Mouse (Mus musculus) embryo, embryonic 11.5 days (tissue): ENCODE measurements at regions not wholly inside any gene's neighbourhood (a gene's known extent, or its start where the extent isn't known, plus 50 kb on each side); places are given as distances from the start of the nearest gene placed in this dataset.

Experiments used
- DNase-seq: peaks from one replicate; pipeline ENCODE4 v3.0.0-alpha.2; 2012; ENCODE audit warnings: low read depth, low spot score

DNA sequence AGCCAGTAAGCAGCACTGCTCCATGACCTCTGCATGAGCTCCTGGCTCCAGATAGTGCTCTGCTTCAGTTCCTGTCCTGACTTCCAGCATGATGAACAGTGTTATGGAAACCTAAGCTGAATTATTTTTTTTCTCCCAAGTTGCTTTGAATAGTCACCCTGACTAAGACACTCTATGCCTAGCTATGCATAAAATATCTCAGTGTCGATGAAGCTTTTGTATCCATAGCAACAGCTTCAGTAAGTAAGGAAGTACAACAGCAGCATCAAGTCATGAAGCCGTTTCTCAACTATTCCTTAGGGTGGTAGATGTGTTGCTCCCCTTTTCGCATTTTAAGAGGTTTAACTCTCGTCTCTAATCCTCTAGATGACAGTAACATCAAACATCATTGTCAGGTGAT is 228.4 kb upstream of the Gpc5 start:
- DNase-seq: no peak

DNA sequence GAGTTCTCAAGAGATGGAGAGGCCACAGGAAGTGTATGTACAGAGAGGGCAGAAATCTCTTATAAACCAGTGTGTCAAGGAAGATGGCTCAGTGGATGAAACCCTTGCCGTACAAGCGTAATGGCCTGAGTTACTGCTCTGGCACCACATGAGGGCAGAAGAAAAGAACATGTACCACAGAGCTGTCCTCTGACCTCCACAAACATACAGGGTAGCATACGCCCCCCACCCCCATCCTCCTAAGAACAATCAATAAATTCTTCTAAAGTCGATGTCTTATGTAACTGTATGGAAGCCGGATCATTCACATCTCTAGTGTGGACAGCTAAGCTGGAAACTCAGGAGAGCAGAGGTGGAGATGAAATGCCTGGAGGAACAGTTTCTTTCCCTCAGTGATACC is 227.9 kb upstream of the Gpc5 start:
- DNase-seq: no peak

DNA sequence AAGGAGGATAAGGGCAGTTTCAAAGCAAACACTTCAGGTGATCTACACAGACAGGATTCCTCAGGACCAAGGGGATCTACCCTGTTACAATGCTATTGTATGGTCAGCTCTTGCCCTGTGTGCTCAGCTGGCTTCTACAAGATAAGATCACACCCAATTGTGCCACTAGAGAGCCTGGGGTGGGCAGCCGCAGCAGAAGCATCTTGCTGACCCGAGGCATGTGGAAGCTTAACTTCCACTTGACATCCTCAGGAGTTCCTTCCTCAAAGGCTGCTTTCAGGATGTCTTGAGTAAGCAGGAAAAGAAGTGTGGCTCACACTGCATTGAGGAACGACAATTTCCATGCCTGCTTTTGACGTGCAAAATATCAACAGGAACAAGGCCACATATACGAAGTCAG is 222.8 kb upstream of the Gpc5 start:
- no peak for DNase-seq

DNA sequence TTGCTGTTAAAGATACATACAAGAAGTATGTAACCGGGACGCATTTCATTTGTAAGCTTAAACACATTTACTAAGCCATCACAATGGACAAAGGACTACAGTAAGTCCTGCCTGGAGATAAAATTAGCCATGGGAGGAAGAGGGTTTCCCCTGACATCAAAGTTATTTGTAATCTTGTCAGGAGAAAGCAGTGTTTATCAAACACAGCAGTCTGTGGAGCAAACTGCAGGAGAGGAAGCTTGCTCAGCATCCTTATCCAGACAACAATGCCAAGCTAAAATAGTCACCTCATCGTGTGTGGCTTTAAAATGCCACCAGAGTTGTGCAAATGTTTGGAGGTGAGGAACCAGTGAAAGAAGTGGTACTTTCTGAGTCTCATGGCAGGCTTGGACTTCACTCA is 216.9 kb upstream of the Gpc5 start:
- DNase-seq: no peak

DNA sequence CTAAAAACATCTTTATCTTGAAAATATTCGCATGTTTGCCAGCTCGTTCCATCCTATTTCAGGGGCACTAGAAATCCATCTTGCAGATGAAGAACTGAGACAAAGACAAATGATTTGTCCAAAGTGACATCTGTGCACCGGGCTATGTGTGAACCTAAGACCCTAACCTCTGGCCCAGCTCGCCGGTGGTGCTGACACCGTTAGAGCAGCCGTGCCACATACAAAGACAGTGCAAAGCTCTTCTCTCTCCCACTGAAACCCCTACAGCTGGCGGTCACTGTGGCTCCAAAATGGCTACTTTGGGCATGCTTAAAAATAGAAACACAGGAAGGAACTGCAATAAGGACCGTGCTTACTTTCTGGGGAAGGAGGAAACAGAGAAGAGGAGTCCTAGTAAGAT is 215.6 kb upstream of the Gpc5 start:
- no peak for DNase-seq

DNA sequence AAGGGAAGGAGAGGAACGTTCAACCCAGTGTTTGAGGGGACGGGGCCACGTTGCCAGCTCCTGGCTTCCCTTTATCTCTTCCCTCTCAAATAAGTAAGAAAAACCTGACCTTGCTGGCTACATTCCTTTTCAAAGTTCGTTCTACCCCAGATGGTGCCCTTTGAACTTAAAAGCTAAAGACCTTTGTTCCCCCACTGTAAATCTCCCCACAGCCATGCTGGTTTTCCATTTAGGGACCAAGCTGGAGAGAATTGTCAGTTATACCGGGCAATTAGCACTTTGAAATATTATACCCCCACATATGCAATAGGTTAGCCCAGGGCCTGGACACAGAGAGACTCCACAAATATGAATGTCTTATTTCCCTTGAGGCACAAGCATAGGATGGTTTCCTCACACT is 214.5 kb upstream of the Gpc5 start:
- DNase-seq: no peak

DNA sequence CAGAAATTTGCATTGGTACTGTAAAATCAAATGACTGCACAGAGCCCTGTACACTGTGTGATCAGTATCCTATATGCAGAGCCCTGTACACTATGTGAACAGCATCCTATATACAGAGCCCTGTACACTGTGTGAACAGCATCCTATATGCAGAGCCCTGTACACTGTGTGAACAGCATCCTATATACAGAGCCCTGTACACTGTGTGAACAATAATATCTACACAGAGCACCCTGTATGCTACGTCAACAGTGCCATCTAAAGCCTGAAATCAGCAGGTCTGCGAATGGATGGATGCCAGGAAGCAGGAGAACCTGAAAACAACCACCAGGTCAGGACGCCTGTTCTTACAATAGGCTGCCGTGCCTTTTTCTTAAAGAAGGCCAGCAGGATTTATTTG is 211.7 kb upstream of the Gpc5 start:
- DNase-seq: no peak

DNA sequence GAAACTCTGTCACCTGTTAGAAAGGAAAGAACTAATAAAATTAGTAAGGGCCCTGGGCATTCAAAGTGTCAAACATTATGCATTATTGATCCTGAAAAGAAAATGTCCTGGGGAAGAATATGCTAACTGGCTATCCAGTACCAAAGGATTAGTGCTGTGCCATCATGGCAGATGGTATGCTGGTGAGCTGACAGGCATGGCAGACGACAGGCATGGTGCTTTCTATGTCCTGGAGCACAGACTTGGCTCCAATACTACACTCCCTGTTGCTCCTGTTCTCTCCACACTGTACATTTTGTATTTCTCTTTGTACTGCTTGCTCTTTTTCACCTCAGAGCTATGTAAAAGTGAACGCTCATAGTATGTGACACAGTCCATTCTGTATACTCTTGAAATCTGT is 187.9 kb upstream of the Gpc5 start:
- no peak for DNase-seq

DNA sequence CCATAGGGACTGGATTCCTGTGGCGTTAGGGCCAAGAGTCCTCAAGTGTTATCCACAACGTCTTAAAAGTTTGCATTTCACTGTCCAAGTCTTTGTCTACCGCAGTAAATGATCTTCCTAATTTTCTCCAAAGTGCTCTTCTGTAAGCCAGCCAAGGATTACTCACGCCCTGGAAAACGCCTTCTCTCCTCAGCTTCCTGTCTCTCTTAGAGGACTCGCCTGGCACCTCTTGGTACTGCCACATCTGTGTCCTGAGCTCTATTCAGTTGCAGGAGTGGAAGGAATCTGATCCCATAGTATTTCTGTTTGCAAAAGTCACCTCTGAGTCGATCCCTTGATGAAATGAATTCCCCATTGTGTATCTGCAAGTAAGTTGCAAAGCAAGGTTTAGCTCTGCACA is 179.7 kb upstream of the Gpc5 start:
- DNase-seq: no peak

DNA sequence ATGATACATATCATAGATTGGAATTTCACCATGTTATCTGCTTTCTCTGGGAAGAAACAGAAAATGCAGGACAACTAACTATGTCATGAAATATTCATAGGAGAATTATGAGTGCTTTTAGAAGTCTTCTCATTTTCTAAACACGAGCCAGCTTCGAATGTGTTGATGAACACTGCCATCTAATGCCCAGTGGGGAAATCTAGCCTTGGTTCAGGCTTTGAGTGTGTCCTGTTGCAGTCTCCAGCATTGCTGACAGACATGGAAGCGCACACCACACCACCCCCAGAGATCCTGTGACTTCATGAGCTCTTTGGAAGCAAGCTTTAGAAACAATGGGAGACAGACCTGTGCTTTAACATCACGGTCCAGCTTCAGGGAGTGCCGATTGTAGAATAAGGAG is 178.8 kb upstream of the Gpc5 start:
- DNase-seq: peak; percentile 35

DNA sequence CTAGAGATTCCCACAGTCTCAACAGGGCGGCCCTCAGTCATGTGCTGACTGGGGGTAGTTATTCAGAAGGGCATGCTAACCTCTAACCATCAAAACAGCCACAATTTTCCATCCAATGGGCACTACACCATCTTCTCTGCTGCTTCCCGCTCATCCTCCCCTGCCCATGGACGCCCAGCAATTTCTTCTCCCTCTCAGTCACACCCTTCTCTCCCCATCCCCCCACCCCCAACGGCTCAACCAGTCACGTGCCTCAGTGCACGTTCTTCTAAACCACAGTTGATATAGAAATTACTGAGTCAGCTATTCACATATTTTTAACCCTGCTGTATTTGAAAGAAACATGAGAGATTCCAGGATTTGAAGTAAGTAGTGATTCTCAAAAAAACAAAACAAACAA is 146.3 kb upstream of the Gpc5 start:
- no peak for DNase-seq

DNA sequence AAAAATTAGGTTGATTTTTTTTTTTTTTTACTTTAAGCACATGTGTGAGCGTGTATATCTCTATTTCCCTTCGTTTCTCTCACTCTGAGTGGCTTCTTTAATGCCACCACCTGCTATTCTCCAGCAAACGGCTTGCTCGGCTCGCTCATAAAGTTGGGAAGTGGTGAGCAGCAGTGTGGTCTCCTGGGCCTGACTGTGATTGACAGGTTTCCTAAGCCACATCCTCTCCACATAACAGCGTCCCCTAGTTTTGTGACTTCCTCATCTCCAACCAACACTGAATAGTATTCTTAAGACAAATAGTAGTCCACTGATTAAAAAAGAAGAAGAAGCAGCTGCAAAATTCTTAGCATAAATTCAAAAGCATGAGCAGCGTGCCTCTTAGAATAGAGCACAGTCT is 145.7 kb upstream of the Gpc5 start:
- DNase-seq: no peak

DNA sequence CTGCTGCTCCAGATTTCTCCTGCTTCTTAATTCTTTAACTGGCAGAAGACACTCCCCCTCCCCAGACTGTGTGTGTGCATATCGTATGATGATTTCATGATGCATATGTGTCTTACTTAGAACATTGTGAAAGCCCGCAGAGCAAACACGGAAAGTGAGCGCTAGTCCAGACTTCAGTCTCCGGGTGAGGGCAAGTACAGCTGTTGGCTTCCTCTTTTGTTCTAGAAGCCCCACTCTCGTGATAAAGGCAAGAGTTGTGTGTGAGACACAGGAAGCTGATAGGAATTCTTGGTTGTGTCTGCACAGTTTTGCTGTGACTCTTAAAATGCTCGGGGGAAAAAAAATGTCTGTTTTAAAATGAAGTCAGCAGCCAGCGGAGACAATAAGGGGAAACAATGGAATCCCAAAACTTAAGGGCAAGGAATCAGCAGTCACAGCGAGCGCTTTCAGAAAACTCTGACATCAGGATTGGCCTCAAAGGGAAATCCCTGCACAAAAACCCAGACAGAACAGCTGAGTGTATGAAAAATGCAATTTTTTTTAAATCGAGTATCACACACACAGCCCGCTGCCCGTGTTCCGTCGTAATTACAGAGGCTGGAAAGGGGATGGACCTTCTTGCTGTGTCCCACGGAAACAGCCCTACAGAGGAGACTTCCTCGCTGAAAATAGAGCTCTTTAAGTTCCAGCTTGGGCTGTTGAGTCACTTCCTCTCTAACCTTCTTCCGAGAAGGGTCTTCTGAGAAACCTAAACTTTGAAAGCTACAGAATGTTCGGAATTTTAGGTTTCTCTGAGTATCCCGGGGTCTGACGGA is 143.5 kb upstream of the Gpc5 start:
- no peak for DNase-seq

DNA sequence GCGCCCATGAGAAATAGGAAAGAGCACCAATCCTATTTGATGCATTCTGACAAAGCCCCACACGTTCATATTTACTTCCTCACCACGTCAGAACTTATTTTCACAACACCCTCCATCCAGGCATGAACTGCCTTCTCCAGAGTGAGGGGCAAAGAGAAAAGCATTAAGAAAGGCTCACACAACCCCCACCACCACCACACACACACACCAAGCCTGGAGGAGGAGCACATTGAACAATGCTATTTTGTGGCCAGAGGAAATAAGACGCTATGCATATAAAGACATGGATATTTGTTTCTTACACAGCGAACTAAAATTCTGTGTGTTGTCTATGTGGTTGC is 142.9 kb upstream of the Gpc5 start:
- DNase-seq: no peak

DNA sequence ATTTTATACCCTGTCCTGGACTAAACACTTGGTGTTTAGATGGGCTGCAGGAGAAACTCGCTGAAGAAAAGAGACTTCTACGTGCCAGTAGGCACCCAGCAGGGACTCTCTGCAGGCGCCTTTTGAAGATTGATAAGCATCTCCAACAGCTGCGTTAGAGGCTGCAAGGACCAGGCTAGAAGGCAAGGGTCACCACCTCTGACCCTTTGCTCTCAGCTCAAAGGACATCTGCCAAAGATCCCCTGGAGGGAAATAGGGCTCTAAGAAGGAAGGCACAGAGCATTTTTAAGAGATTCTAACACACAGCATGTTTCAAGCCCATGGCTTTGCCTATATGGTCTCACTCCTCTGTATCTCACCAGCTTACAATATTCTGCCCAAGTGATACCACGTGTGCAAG is 139.7 kb upstream of the Gpc5 start:
- no peak for DNase-seq

DNA sequence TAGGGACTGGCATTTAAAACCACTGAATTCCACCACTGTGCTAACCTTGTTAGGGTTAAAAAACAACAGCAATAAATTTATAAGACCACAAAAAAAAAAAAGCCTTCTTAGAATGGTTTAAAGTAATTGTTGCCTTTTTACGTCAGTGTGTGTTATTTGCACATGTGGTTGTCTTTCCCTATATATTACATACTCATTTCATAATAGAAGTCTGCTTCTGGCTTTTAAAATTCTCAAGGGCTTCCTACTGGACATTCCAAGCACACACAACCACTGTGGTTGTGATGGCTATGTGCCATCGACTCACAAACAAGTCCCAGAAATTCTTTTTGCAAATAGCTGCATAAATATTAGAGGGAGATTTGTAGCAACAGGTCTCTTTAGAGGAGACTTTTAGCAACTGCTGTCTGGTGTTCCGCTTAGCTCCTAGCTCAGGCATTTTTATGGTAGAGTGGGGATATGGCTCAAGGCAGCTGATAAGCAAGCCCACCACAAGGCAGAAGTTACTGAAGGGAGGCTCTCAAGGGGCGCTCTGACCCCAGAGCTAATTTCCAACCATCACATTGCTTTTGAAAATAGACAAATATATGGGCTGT is 138.8 kb upstream of the Gpc5 start:
- no peak for DNase-seq

DNA sequence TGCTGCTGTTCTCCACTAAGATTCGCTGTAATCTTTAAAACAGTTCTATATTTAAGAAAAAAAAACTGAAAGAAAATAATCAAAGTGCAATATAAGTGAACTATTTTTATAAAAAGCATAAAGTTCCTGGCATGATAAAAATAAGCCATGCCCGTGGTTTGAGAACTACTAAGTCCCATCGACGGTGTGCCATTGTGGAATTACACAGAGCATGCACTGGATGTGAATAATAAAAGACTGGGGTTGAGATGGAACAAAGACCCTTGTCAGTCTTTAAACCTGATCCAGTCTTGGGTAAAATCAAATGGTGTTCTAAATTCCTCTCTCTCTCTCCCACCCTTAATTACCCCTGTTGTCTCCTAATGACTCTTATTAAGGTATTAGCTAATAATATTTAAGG is 137.7 kb upstream of the Gpc5 start:
- DNase-seq: no peak

DNA sequence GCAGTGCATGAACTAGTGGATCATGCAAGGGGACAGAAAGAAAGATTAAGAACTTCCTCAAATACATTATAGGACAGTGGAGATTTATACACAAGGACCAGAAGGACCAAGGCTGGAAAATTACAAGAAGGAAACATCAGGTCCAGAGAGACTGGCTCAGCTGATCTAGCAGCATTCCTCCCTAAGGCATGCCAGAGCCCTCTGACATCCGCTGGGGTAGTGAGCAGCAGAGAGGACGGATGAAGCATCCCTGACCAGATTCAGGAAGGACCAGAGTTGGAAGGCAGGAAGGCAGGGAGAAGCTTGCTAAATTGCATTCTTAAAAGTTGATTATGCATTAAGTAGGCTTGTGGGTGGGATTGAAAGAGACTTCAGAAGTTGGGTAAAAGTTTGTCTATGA is 136.4 kb upstream of the Gpc5 start:
- no peak for DNase-seq

DNA sequence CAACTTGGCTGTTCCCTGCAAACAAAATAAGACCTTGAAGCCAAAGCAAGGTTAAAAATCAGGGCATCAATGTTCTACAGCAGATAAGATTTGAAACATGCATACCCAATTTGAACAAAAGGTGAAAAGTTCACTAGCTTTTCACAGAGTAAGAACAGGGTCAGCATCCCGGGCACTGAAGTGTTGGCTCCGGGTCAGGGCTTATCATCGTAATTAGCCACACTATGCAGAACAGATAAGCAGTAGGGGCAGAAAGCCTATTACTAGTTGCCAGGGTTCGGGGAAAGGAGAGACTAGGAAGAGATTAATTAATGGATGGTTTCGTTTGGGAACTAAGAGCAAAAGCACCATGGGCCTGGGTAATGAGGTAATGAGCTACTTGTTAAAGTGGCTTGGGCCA is 131.7 kb upstream of the Gpc5 start:
- no peak for DNase-seq

DNA sequence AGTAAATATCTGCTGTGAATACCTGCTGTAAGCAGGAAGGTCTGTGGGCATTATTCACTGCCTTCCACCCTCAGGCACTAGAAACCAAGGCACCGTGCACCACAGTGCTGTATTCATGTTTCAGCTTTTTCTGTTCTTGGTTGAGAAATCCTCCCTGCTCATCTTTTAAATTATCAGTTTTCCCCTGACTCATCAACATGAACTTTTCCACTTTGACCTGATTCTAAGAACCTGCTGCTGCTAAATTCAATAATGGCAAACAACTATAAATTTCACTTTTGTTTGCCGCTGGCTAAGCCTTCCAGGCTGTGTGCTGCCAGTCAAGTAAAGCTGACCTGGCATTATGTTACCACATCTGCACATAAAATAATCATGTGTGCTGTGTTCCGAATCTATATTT is 126.1 kb upstream of the Gpc5 start:
- DNase-seq: no peak

DNA sequence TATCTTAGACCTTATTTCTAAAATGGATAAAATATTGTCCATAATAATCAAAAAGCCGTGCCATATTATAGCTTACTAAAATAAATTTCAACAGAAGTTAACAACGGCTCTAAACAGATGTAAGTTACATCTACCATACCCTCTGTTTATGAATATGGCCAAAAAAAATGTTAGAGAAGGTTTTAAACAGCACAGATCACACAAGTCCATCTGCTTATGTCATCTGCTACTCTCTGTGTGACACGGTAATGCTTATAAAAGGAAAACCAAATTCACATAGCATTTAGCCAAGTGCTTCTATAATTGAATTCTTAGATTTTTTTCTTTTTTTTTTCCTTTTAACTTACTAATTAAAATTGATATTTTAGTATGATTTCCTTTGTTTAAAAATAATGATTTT is 123.0 kb upstream of the Gpc5 start:
- DNase-seq: no peak

DNA sequence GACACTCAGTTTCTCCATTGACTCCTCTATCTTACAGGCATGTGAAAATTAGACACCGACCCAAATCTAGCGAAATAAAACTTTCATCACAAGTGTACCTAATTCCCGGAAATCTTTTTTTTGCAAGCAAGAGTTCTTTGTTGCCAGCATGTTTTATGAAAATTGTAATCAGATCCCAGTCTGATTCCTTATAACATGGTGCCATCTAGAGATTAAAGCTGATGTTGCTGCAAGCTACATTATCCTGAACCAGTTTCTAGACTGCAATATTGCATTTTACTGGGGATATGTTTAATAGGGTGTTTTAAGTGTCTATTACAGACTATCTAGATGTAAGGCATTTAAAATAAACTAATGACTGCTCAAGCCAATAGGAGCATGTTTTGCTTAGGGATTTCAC is 110.9 kb upstream of the Gpc5 start:
- no peak for DNase-seq

DNA sequence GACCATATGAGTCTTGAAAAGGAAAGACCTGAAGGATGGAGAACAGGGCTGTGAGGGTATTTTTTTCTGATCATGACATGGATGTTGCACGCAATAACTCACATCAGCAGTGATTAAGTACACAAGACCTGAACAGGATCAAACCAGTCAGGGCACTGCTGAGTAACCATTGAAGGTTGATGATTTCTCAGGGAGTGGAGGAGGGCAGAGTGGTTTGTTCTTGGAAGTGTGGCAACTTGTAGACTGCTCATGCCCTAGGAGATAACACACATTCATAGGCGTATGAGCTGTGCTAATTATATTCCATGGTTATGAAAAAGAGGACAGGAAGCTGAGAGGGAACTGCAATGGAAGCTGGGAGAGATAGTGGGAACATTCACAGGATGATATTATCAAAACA is 88.8 kb upstream of the Gpc5 start:
- DNase-seq: no peak
